Mouse (Mus musculus): Measurements from ENCODE around the gene Uchl1.

- TF ChIP-seq CTCF (IDR thresholded peaks at IDR 0.05): no peak
- no peak for TF ChIP-seq EP300 (IDR thresholded peaks at IDR 0.05)
Measured at GRCm38 (mm10) chr5:66718880-66719279, 43.0 kb downstream of the Uchl1 start.

Measured in lung, postnatal 0 days (tissue).